Mouse (Mus musculus): ENCODE measurements at regions not wholly inside any gene's neighbourhood (a gene's known extent, or its start where the extent isn't known, plus 50 kb on each side); places are given as distances from the start of the nearest gene placed in this dataset.

DNA sequence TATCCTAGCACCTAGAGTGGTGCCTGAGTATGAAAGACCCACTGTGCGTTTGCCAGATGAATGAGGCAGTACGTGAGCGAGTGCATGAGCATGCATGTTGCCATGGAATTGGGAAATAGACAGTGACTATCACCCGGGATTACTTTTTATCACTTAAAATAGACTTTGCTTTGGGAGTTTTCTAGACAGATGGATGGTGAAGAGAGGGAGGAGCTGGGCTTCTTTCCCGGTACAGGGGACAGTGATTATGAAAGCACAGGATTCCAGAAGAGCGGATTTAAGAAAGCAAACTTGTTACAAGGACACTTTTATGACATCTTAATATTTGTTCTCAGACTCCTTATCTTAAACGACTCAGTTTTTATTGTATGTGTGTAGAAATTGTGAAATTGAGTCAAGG lies 86.9 kb upstream of the Plpp4 start:
- TF ChIP-seq CTCF (IDR thresholded peaks at IDR 0.05; ENCODE audit: insufficient read depth, low read length) (no peak), POLR2A (IDR thresholded peaks at IDR 0.05; ENCODE audit: borderline replicate concordance, extremely low read depth, low read depth, low read length) (no peak)
